Mouse (Mus musculus) testis, adult 2 months (tissue): ENCODE results near the gene Irs1. TPM values are rescaled to one million over a fixed set of nuclear protein-coding genes. Genes with fewer than 3 reads are reported as not detected.

ENCODE experiments used
- H3K27ac ChIP-seq: fragments of 200-500 bp; 2 replicates; pipeline ENCODE4 v1.5.1; 2012; ENCODE audit warnings: low read depth, low read length; ENCODE audit not compliant: control insufficient read depth, insufficient read depth
- H3K27me3 ChIP-seq: fragments of 200-500 bp; 2 replicates; pipeline ENCODE4 v1.6.1; 2012; ENCODE audit warnings: mild to moderate bottlenecking, low read length, moderate library complexity; ENCODE audit not compliant: control insufficient read depth, insufficient read depth
- H3K36me3 ChIP-seq: fragments of 200-500 bp; 2 replicates; pipeline ENCODE4 v1.6.1; 2012; ENCODE audit warnings: mild to moderate bottlenecking, low read length; ENCODE audit not compliant: control insufficient read depth, insufficient read depth
- H3K4me1 ChIP-seq: fragments of 200-500 bp; 2 replicates; pipeline ENCODE4 v1.6.1; 2012; ENCODE audit warnings: low read length; ENCODE audit not compliant: control insufficient read depth, insufficient read depth
- H3K4me3 ChIP-seq: fragments of 200-500 bp; 2 replicates; pipeline ENCODE4 v1.5.1; 2012; ENCODE audit warnings: low read depth, mild to moderate bottlenecking, low read length, moderate library complexity, mixed read lengths; ENCODE audit not compliant: control insufficient read depth
- CTCF ChIP-seq: fragments of 200-500 bp; IDR thresholded peaks from 2 replicates; pipeline ENCODE4 v1.5.1; 2012; ENCODE audit warnings: low read depth, mild to moderate bottlenecking, inconsistent platforms, low read length, moderate library complexity; ENCODE audit not compliant: control insufficient read depth, insufficient read depth, insufficient replicate concordance
- POLR2A ChIP-seq: fragments of 200-500 bp; IDR thresholded peaks from 2 replicates; pipeline ENCODE4 v1.6.1; 2012; ENCODE audit warnings: low read depth, mild to moderate bottlenecking, inconsistent platforms, low read length, moderate library complexity; ENCODE audit not compliant: control insufficient read depth
- polyA plus RNA-seq: library from polyadenylated mRNA; depleted of rRNA; stranded (reverse); fragments of >200 nt; gene quantifications from 2 replicates; pipeline ENCODE4 v1.2.3, GENCODE M21; 2012

The Irs1 gene
- polyA plus RNA-seq, 1 experiment, result 0.41 TPM

DNA sequence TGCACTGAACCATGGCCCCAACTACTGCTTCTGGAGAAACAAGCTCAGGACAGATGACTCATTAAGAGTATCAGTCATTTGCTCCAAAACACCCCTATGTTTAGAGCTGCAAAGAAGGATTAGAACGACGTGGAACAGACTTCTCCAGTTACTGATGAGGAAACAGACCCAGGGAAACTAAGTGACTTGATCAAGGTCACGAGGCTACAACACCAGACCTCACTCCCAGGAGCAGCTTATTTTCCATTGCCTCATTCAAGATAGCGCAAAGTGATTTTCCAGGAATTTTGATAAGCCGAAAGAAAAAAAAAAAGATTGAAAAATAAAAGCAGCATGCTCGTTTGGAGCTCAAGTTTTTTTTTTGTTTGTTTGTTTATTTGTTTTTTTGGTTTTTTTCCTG, 9.4 kb downstream of the Irs1 start:
- H3K27ac ChIP-seq, result no peak overlapping the region
- H3K4me3 ChIP-seq, result no peak overlapping the region
- no peak for TF ChIP-seq POLR2A
- no peak for TF ChIP-seq CTCF
- H3K4me1 ChIP-seq, result peaks cover 5% of the 10 kb centered on the region; the same call in 1 of the 2 replicates
- no peaks in the 10 kb centered on the region for H3K27me3 ChIP-seq
- H3K36me3 ChIP-seq, result no peaks in the 10 kb centered on the region

DNA sequence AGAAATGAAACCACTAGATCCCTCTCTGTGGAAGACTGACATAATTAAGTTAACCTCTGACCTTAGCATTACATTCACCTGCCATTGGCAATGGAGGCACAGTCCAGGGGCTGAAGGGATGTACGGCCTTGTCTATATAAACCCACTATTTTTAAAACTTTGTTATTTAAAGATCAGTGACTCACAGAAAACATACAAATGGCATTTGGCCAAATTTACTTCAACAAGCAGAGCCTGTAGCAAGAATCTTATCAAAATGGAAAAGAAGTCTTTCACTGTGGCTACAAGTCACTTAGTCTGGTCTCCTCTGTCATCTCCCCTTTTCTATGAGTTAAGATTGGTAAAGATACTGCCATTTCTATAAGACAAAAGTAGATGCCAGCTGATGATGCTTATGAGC, 11.4 kb downstream of the Irs1 start:
- peaks cover 2% of the 10 kb centered on the region; the same call in 1 of the 2 replicates for H3K4me1 ChIP-seq
- H3K27me3 ChIP-seq, result no peaks in the 10 kb centered on the region
- no peaks in the 10 kb centered on the region for H3K36me3 ChIP-seq
- H3K27ac ChIP-seq, result no peak overlapping the region
- no peak overlapping the region for H3K4me3 ChIP-seq
- no peak for TF ChIP-seq POLR2A
- TF ChIP-seq CTCF, result no peak

DNA sequence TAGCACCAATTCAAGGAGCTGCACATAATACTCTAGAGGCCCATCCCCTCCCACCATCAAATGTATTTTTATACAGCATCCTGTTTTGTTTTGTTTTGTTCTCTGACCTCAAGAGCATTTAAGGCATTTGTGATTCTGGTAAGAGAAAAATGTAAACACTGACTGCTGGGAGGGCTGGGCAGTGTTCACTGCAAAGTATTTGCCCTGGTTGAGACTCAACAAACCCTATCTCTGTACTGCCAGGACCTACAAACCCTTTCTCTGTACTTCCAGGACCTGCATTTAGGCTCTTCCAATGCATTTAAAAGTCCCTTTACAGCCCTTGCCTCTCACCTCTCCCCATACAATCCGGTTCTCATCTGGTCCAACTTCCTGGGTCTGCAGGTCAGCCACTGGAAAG, 16.9 kb downstream of the Irs1 start:
- no peak overlapping the region for H3K4me3 ChIP-seq
- H3K27ac ChIP-seq, result no peak overlapping the region
- no peaks in the 10 kb centered on the region for H3K4me1 ChIP-seq
- no peaks in the 10 kb centered on the region for H3K36me3 ChIP-seq
- TF ChIP-seq POLR2A, result no peak
- TF ChIP-seq CTCF, result no peak
- no peaks in the 10 kb centered on the region for H3K27me3 ChIP-seq

DNA sequence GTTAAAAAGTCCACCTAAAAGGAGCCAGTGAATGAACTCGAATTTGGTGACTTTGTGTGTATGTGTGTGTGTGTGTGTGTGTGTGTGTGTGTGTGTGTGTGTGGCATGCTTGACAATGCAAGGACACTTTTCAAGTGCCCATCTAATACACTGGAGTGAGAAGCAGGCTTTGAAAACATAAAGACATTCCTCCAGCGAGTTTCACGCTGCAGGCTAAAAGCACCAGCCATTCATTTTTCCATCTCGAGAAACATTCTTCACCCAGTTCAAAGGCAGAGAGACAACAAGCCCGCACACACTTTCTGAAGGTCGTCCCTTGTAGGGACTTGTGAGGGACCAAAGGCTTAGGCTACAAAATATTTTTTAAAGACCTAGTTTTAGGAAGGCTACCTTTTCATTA, 17.7 kb downstream of the Irs1 start:
- no peak overlapping the region for H3K4me3 ChIP-seq
- H3K27ac ChIP-seq, result no peak overlapping the region
- no peaks in the 10 kb centered on the region for H3K27me3 ChIP-seq
- no peaks in the 10 kb centered on the region for H3K36me3 ChIP-seq
- no peaks in the 10 kb centered on the region for H3K4me1 ChIP-seq
- TF ChIP-seq POLR2A, result no peak
- TF ChIP-seq CTCF, result no peak

DNA sequence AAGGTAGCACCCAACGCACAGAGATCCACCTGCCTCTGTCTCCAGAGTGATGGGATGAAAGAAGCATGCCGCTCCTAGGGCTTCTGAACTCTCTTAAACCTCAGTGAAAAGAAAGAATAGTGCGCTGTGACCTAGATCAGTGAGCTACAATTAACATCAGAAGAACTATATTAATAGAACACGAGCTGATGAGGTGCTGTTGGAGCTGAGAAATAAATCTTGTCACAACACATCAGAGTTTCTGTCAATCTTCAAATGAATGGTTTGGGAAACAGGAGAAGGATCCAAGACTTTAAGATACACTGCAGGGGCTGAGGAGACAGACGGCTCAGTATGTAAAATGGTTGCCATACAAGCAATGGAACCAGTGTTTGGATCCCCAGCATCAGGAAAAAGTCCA, 19.0 kb downstream of the Irs1 start:
- Histone ChIP-seq H3K36me3 (no peaks in the 10 kb centered on the region), H3K4me1 (no peaks in the 10 kb centered on the region), H3K4me3 (no peak overlapping the region), H3K27ac (no peak overlapping the region), H3K27me3 (no peaks in the 10 kb centered on the region)
- TF ChIP-seq CTCF (no peak), POLR2A (no peak)

DNA sequence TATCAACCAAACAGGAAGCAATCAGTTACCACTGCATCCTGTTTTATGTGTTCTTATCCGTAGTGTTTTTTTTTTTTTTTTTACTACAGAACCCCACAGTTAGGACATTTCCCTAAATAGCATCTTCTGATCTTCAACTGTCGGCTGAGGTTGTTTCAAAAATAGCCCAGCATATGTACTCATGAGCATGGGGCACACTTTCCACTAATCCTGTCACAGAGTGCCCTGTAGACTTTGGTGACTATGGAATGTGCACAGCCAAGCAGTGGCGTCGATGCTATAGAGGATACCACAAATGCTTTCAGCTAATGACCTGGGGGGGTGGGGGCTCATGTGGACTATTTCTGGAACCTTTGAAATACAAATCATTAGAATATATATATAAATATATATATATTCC, 23.7 kb downstream of the Irs1 start:
- Histone ChIP-seq H3K36me3 (no peaks in the 10 kb centered on the region), H3K4me3 (no peak overlapping the region), H3K4me1 (no peaks in the 10 kb centered on the region), H3K27ac (no peak overlapping the region), H3K27me3 (no peaks in the 10 kb centered on the region)
- TF ChIP-seq CTCF (no peak), POLR2A (no peak)

DNA sequence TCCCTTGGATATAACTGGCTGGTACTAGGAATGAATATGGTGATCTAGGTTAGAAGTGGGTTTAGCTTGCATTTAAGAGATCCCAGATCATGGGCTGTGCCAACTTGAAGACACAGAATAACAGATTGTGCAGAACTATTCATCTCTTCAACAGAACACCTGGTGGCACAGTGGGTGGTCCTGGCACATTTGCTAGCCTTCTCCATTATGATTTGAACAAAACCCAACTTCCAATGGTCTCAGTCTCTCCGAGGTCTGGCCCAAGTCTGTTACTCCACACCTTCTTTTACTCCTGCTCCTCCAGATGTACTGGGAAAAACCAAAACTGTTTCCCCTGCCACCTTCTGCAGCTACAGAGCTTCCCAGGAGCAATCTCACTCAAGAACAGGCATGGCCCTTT, 28.9 kb downstream of the Irs1 start:
- H3K36me3 ChIP-seq, result no peaks in the 10 kb centered on the region
- no peaks in the 10 kb centered on the region for H3K4me1 ChIP-seq
- no peak for TF ChIP-seq CTCF
- no peak for TF ChIP-seq POLR2A
- H3K4me3 ChIP-seq, result no peak overlapping the region
- no peaks in the 10 kb centered on the region for H3K27me3 ChIP-seq
- H3K27ac ChIP-seq, result no peak overlapping the region

DNA sequence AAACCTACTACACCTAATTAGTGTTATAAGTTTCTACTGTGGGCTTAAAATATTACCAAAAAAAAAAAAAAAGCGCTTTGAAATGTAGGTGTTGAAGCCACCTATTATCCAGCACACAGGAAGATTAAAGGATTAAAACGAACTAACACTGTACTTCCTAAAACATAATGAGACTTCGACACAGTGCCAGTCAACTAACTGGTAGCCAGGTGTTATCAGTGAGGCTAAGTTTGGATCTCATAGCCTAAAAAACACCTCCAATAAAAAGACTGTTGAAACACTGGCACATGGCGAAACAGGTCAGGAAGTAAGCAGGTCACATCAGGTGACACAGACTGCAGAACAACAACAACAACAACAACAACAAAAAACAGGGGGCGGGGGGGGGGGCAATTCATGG, 29.6 kb downstream of the Irs1 start:
- no peaks in the 10 kb centered on the region for H3K27me3 ChIP-seq
- H3K27ac ChIP-seq, result no peak overlapping the region
- H3K4me3 ChIP-seq, result no peak overlapping the region
- TF ChIP-seq POLR2A, result no peak
- TF ChIP-seq CTCF, result no peak
- H3K4me1 ChIP-seq, result no peaks in the 10 kb centered on the region
- no peaks in the 10 kb centered on the region for H3K36me3 ChIP-seq
